Mouse (Mus musculus) midbrain, postnatal 0 days (tissue): ENCODE results near the gene Txndc5. TPM values are rescaled to one million over a fixed set of nuclear protein-coding genes. Genes with fewer than 3 reads are reported as not detected.
A peak's percentile ranks its signal among the peaks of the same experiment; 100 is the strongest.

ENCODE experiments used
- ATAC-seq: fragments of 200-750 bp; cut with Nextera tagmentation; 2 replicates; pipeline ENCODE4 v1.8.0; 2017; ENCODE audit warnings: moderate number of reproducible peaks, mild to moderate bottlenecking, moderate TSS enrichment, moderate library complexity; ENCODE audit not compliant: low FRiP score
- DNase-seq: peaks from one replicate; pipeline ENCODE4 v3.0.0-alpha.2; 2015; ENCODE audit warnings: low spot score
- H3K27ac ChIP-seq: fragments of 300-500 bp; sonication (generic); 2 replicates; pipeline ENCODE4 v1.5.1; 2014; ENCODE audit warnings: low read depth, mild to moderate bottlenecking, low read length, mixed read lengths
- H3K27me3 ChIP-seq: fragments of 300-500 bp; sonication (generic); 2 replicates; pipeline ENCODE4 v1.6.1; 2014; ENCODE audit warnings: low read length, control low read depth, mixed read lengths; ENCODE audit not compliant: insufficient read depth
- H3K36me3 ChIP-seq: fragments of 300-500 bp; sonication (generic); 2 replicates; pipeline ENCODE4 v1.6.1; 2014; ENCODE audit warnings: low read length, control low read depth, mixed read lengths; ENCODE audit not compliant: insufficient read depth
- H3K4me1 ChIP-seq: fragments of 300-500 bp; sonication (generic); 2 replicates; pipeline ENCODE4 v1.6.1; 2014; ENCODE audit warnings: mild to moderate bottlenecking, control low read depth, antibody characterized with exemption, low read length, mixed read lengths; ENCODE audit not compliant: insufficient read depth
- H3K4me2 ChIP-seq: fragments of 300-500 bp; sonication (generic); 2 replicates; pipeline ENCODE4 v1.6.1; 2014; ENCODE audit warnings: low read depth, mild to moderate bottlenecking, low read length, mixed read lengths; ENCODE audit not compliant: poor library complexity, severe bottlenecking
- H3K4me3 ChIP-seq: fragments of 300-500 bp; sonication (generic); 2 replicates; pipeline ENCODE4 v1.5.1; 2014; ENCODE audit warnings: low read depth, mild to moderate bottlenecking, low read length, moderate library complexity
- H3K9ac ChIP-seq: fragments of 300-500 bp; sonication (generic); replicated peaks from 2 replicates; pipeline ENCODE4 v1.6.1; 2014; ENCODE audit warnings: mild to moderate bottlenecking, low read length, moderate library complexity, mixed read lengths; ENCODE audit not compliant: poor library complexity, severe bottlenecking
- H3K9me3 ChIP-seq: fragments of 300-500 bp; sonication (generic); 2 replicates; pipeline ENCODE4 v1.6.1; 2016; ENCODE audit warnings: low read length, control low read depth
- CTCF ChIP-seq: IDR thresholded peaks from 2 replicates; pipeline ENCODE4 v1.5.1; 2016; ENCODE audit warnings: antibody characterized with exemption, mild to moderate bottlenecking
- WGBS: fragments of 180-500 bp; shearing (Covaris S2); extraction: QIAGEN DNeasy Blood & Tissue Kit; methylation state at CpG from one replicate; pipeline ENCODE4 v1.1.7; 2014; 5-methylcytosine and 5-hydroxymethylcytosine counted together
- polyA plus RNA-seq: library from polyadenylated mRNA; unstranded; fragments of >200 nt; fragmentation: Nextera tagmentation; extraction: Ambion mirVana; gene quantifications from 2 replicates; pipeline ENCODE4 v1.2.1, GENCODE M21; 2015
- total RNA-seq: library from RNA; depleted of rRNA; stranded (reverse); fragments of >200 nt; gene quantifications from 2 replicates; pipeline ENCODE4 v1.2.3, GENCODE M21; 2014; rRNA removed

Txndc5 gene
- 89.6 and 92.6 TPM in 2 replicates for total RNA-seq
- polyA plus RNA-seq, result 80.0 and 80.7 TPM in 2 replicates

- WGBS, result 58% methylated on average over 9 of the region's 9 CpGs
- TF ChIP-seq CTCF, result no peak
- Histone ChIP-seq H3K27me3 (no peaks in the 10 kb centered on the region), H3K4me3 (peak within 1 kb of the TSS; percentile 93), H3K9me3 (no peaks in the 10 kb centered on the region), H3K4me2 (peak within 1 kb of the TSS; percentile 88), H3K4me1 (peaks cover 13% of the 10 kb centered on the region; the same call in 1 of the 2 replicates), H3K9ac (peak within 1 kb of the TSS; percentile 83), H3K27ac (peak within 1 kb of the TSS; percentile 72), H3K36me3 (no peaks in the 10 kb centered on the region)
- ATAC-seq, result no peak
- no peak for DNase-seq
Measured at GRCm38 (mm10) chr13:38528687-38529294, at the start of gene Txndc5. Txndc5 (minus strand) TSS chr13:38528824.

- TF ChIP-seq CTCF, result no peak
- Histone ChIP-seq H3K27me3 (no peaks in the 10 kb centered on the region), H3K4me3 (no peak overlapping the region), H3K4me1 (no peaks in the 10 kb centered on the region), H3K9ac (no peak overlapping the region), H3K4me2 (no peak overlapping the region), H3K27ac (no peak overlapping the region), H3K36me3 (no peaks in the 10 kb centered on the region), H3K9me3 (0 out of 2 replicates have a peak, but pooled peaks cover 3% of the 10 kb centered on the region)
- ATAC-seq, result no peak
- DNase-seq, result no peak
- WGBS, result 79% methylated on average over 3 of the region's 3 CpGs
Measured at GRCm38 (mm10) chr13:38574668-38575067, 46.0 kb upstream of the Txndc5 start.

GRCm38 (mm10) chr13:38573281-38573680 is 44.7 kb upstream of the Txndc5 start:
- Histone ChIP-seq H3K4me2 (no peak overlapping the region), H3K4me3 (no peak overlapping the region), H3K36me3 (no peaks in the 10 kb centered on the region), H3K27me3 (no peaks in the 10 kb centered on the region), H3K9me3 (no peaks in the 10 kb centered on the region), H3K9ac (no peak overlapping the region), H3K4me1 (no peaks in the 10 kb centered on the region), H3K27ac (no peak overlapping the region)
- ATAC-seq, result no peak
- no peak for DNase-seq
- no peak for TF ChIP-seq CTCF
- 89% methylated on average over 1 of the region's 1 CpGs for WGBS

DNA sequence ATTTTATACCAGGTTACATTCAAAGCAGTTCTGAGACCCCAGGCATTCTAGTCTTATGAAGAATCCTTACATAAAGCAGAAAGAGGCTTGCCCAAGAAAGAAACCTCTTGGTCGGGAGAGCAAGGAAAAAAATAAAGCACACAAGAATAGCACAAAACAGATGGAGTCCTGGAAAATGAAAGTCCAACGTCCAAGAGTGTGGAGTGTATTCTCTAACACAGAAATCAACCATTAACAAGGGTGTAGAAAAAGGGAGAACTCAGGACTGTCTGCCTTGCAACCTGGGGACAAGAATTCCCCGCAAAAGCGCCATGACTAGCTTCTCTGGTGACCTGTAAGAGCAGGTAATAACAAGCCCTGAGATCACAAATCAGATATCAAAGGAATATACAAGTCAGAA is 36.6 kb upstream of the Txndc5 start:
- Histone ChIP-seq H3K4me2 (no peak overlapping the region), H3K9ac (no peak overlapping the region), H3K27ac (no peak overlapping the region), H3K9me3 (no peaks in the 10 kb centered on the region), H3K4me1 (no peaks in the 10 kb centered on the region), H3K36me3 (no peaks in the 10 kb centered on the region), H3K4me3 (no peak overlapping the region), H3K27me3 (no peaks in the 10 kb centered on the region)
- no peak for ATAC-seq
- DNase-seq, result no peak
- WGBS, result 81% methylated on average over 4 of the region's 4 CpGs
- TF ChIP-seq CTCF, result no peak

GRCm38 (mm10) chr13:38554611-38555010 is 26.0 kb upstream of the Txndc5 start:
- Histone ChIP-seq H3K9ac (no peak overlapping the region), H3K9me3 (no peaks in the 10 kb centered on the region), H3K36me3 (no peaks in the 10 kb centered on the region), H3K4me2 (no peak overlapping the region), H3K27me3 (no peaks in the 10 kb centered on the region), H3K4me3 (no peak overlapping the region), H3K27ac (no peak overlapping the region), H3K4me1 (no peaks in the 10 kb centered on the region)
- 84% methylated on average over 11 of the region's 11 CpGs for WGBS
- no peak for ATAC-seq
- no peak for DNase-seq
- no peak for TF ChIP-seq CTCF

DNA sequence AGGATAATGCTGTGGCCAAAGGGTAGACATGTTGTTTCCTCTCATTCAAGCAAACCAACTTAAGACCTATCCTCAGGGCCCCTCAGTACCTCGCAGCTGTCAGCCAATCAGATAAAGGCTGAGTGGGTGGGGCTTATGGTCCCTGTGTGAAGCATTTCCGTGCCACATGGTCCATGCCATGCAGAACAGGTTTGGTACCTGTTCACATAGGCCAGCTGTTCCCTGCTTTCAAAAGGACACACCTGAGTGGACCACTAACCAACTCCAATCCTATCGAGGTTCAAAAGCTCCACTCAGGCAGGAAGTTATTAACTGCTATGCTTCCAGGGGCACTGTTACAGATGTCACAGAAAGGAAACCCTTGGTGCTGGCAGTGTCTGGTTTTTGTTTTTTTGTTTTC is 25.6 kb upstream of the Txndc5 start:
- Histone ChIP-seq H3K4me1 (no peaks in the 10 kb centered on the region), H3K4me2 (no peak overlapping the region), H3K4me3 (no peak overlapping the region), H3K27me3 (no peaks in the 10 kb centered on the region), H3K9me3 (no peaks in the 10 kb centered on the region), H3K9ac (no peak overlapping the region), H3K27ac (no peak overlapping the region), H3K36me3 (no peaks in the 10 kb centered on the region)
- DNase-seq (no peak), ATAC-seq (no peak)
- TF ChIP-seq CTCF, result no peak
- WGBS, result 77% methylated on average over 3 of the region's 3 CpGs
